Mouse (Mus musculus): Measurements from ENCODE around the gene Map2k5. TPM values are rescaled to one million over a fixed set of nuclear protein-coding genes. Genes with fewer than 3 reads are reported as not detected.

Map2k5 gene
- polyA plus RNA-seq (2014; fragmentation: Nextera tagmentation; extraction: Ambion mirVana): 26.8 and 30.7 TPM in 2 replicates

GRCm38 (mm10) chr9:63377270-63378142 lies at the start of gene Map2k5:
Map2k5 (minus strand) TSS chr9:63377902.
- Histone ChIP-seq H3K4me2 (peak within 1 kb of the TSS; percentile 82), H3K4me3 (ENCODE audit: low read depth, low read length) (peak within 1 kb of the TSS; percentile 83), H3K27me3 (ENCODE audit: control insufficient read depth, insufficient read depth, low read length) (no peaks in the 10 kb centered on the region), H3K9me3 (replicated peaks; ENCODE audit: control insufficient read depth, low read length) (no peaks in the 10 kb centered on the region), H3K27ac (ENCODE audit: low read depth, low read length) (peak within 1 kb of the TSS; percentile 90), H3K4me1 (ENCODE audit: control insufficient read depth, insufficient read depth, low read length) (peaks cover 34% of the 10 kb centered on the region), H3K9ac (ENCODE audit: low read depth, low read length) (peak within 1 kb of the TSS; percentile 93), H3K36me3 (ENCODE audit: control insufficient read depth, insufficient read depth, low read length) (no peaks in the 10 kb centered on the region)
- WGBS (ENCODE audit: insufficient replicate concordance): 1% methylated on average over 58 of the region's 58 CpGs
- peak; percentile 85 for ATAC-seq (replicated peaks; ENCODE audit: insufficient number of reproducible peaks, low FRiP score, low TSS enrichment)

DNA sequence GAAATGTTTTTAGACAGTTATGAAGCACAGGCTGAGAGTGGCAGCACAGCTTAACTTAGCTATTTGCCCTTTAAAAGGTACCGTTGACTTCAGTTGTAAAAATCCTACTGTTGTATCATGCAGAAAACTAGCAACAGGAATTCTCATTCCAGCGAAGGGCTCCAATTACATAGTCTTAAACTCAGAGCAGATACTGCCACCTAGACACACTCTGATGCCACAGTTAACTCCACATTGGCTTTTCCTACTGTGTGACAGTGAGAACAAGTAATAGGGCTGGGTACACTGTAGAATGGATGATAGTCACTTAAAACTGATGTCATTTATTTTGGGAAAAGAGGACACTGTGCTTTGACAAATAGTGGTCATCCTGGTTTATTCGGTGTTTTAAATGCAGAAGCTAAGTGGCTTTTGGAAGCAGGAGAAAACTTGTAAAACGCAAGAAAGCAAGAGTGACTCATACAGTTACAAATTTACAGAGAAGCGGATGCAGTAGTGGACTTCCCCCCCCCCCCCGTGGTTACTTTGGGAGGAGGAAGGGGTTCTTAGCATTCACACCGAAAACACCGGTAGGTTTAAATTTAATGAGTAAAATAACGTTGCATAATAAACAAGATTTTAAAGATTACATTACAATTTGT lies 43.5 kb upstream of the Map2k5 start:
- ATAC-seq (replicated peaks; ENCODE audit: insufficient number of reproducible peaks, low FRiP score, low TSS enrichment): no peak
- 63% methylated on average over 9 of the region's 9 CpGs for WGBS (ENCODE audit: insufficient replicate concordance)
- no peak overlapping the region for H3K4me3 ChIP-seq (ENCODE audit: low read depth, low read length)
- H3K9me3 ChIP-seq (replicated peaks; ENCODE audit: control insufficient read depth, low read length): no peaks in the 10 kb centered on the region
- no peak overlapping the region for H3K27ac ChIP-seq (ENCODE audit: low read depth, low read length)
- no peak overlapping the region for H3K9ac ChIP-seq (ENCODE audit: low read depth, low read length)
- no peak overlapping the region for H3K4me2 ChIP-seq
- no peaks in the 10 kb centered on the region for H3K36me3 ChIP-seq (ENCODE audit: control insufficient read depth, insufficient read depth, low read length)
- no peaks in the 10 kb centered on the region for H3K27me3 ChIP-seq (ENCODE audit: control insufficient read depth, insufficient read depth, low read length)
- H3K4me1 ChIP-seq (ENCODE audit: control insufficient read depth, insufficient read depth, low read length): no peaks in the 10 kb centered on the region

GRCm38 (mm10) chr9:63420396-63420795 lies 42.7 kb upstream of the Map2k5 start:
- H3K27ac ChIP-seq (ENCODE audit: low read depth, low read length): no peak overlapping the region
- H3K4me2 ChIP-seq: no peak overlapping the region
- no peaks in the 10 kb centered on the region for H3K27me3 ChIP-seq (ENCODE audit: control insufficient read depth, insufficient read depth, low read length)
- no peaks in the 10 kb centered on the region for H3K36me3 ChIP-seq (ENCODE audit: control insufficient read depth, insufficient read depth, low read length)
- no peak overlapping the region for H3K4me3 ChIP-seq (ENCODE audit: low read depth, low read length)
- H3K9me3 ChIP-seq (replicated peaks; ENCODE audit: control insufficient read depth, low read length): no peaks in the 10 kb centered on the region
- H3K9ac ChIP-seq (ENCODE audit: low read depth, low read length): no peak overlapping the region
- no peak for ATAC-seq (replicated peaks; ENCODE audit: insufficient number of reproducible peaks, low FRiP score, low TSS enrichment)
- H3K4me1 ChIP-seq (ENCODE audit: control insufficient read depth, insufficient read depth, low read length): no peaks in the 10 kb centered on the region
- 60% methylated on average over 6 of the region's 6 CpGs for whole genome bisulfite sequencing (ENCODE audit: insufficient replicate concordance)

- Histone ChIP-seq H3K27me3 (ENCODE audit: control insufficient read depth, insufficient read depth, low read length) (no peaks in the 10 kb centered on the region), H3K9me3 (replicated peaks; ENCODE audit: control insufficient read depth, low read length) (no peaks in the 10 kb centered on the region), H3K4me3 (ENCODE audit: low read depth, low read length) (no peak overlapping the region), H3K9ac (ENCODE audit: low read depth, low read length) (no peak overlapping the region), H3K27ac (ENCODE audit: low read depth, low read length) (no peak overlapping the region), H3K36me3 (ENCODE audit: control insufficient read depth, insufficient read depth, low read length) (no peaks in the 10 kb centered on the region), H3K4me1 (ENCODE audit: control insufficient read depth, insufficient read depth, low read length) (peaks cover 9% of the 10 kb centered on the region), H3K4me2 (no peak overlapping the region)
- no peak for ATAC-seq (replicated peaks; ENCODE audit: insufficient number of reproducible peaks, low FRiP score, low TSS enrichment)
- 83% methylated on average over 1 of the region's 1 CpGs for WGBS (ENCODE audit: insufficient replicate concordance)
Observed at GRCm38 (mm10) chr9:63400176-63400575, 22.5 kb upstream of the Map2k5 start.

DNA sequence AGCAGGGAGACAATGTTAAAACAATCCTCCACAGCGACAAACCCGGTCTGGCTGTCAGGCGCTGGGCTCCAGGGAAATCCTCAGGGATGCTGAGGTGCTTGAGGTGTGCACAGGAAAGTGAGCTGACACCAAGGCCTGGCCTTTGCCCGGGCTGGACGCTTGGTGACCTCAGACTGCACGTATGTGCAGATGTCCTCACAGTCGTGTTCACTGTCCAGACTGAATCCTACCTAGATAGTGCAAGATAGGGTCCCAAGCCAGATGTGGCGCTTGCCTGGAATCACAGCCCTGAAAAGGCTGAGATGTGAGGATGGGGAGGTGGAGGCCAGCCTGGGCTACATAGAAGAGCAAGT lies 21.7 kb upstream of the Map2k5 start:
- peak overlapping the region; percentile 68 for H3K4me2 ChIP-seq
- no peaks in the 10 kb centered on the region for H3K27me3 ChIP-seq (ENCODE audit: control insufficient read depth, insufficient read depth, low read length)
- H3K9ac ChIP-seq (ENCODE audit: low read depth, low read length): peak overlapping the region; percentile 89
- WGBS (ENCODE audit: insufficient replicate concordance): 2% methylated on average over 8 of the region's 8 CpGs
- peak overlapping the region; percentile 57; the same call in 1 of the 2 replicates for H3K27ac ChIP-seq (ENCODE audit: low read depth, low read length)
- H3K4me3 ChIP-seq (ENCODE audit: low read depth, low read length): peak overlapping the region; percentile 70
- H3K36me3 ChIP-seq (ENCODE audit: control insufficient read depth, insufficient read depth, low read length): no peaks in the 10 kb centered on the region
- ATAC-seq (replicated peaks; ENCODE audit: insufficient number of reproducible peaks, low FRiP score, low TSS enrichment): peak; percentile 23; the same call in 1 of the 2 replicates
- peaks cover 9% of the 10 kb centered on the region for H3K4me1 ChIP-seq (ENCODE audit: control insufficient read depth, insufficient read depth, low read length)
- H3K9me3 ChIP-seq (replicated peaks; ENCODE audit: control insufficient read depth, low read length): no peaks in the 10 kb centered on the region

- ATAC-seq (replicated peaks; ENCODE audit: insufficient number of reproducible peaks, low FRiP score, low TSS enrichment): peak; percentile 98
- no peaks in the 10 kb centered on the region for H3K36me3 ChIP-seq (ENCODE audit: control insufficient read depth, insufficient read depth, low read length)
- no peaks in the 10 kb centered on the region for H3K9me3 ChIP-seq (replicated peaks; ENCODE audit: control insufficient read depth, low read length)
- no peaks in the 10 kb centered on the region for H3K27me3 ChIP-seq (ENCODE audit: control insufficient read depth, insufficient read depth, low read length)
- H3K9ac ChIP-seq (ENCODE audit: low read depth, low read length): peak within 1 kb of the TSS; percentile 89
- peak within 1 kb of the TSS; percentile 68 for H3K4me2 ChIP-seq
- under 1% methylated on average over 69 of the region's 74 CpGs for WGBS (ENCODE audit: insufficient replicate concordance)
- H3K27ac ChIP-seq (ENCODE audit: low read depth, low read length): peak within 1 kb of the TSS; percentile 96
- peaks cover 9% of the 10 kb centered on the region for H3K4me1 ChIP-seq (ENCODE audit: control insufficient read depth, insufficient read depth, low read length)
- peak within 1 kb of the TSS; percentile 70 for H3K4me3 ChIP-seq (ENCODE audit: low read depth, low read length)
Observed at GRCm38 (mm10) chr9:63398611-63399462, 21.1 kb upstream of the Map2k5 start, which contains the start of gene 2300009A05Rik. 2300009A05Rik (minus strand) TSS chr9:63399246.

GRCm38 (mm10) chr9:63395612-63396011 lies 17.9 kb upstream of the Map2k5 start:
- Histone ChIP-seq H3K4me3 (ENCODE audit: low read depth, low read length) (no peak overlapping the region), H3K27ac (ENCODE audit: low read depth, low read length) (no peak overlapping the region), H3K36me3 (ENCODE audit: control insufficient read depth, insufficient read depth, low read length) (no peaks in the 10 kb centered on the region), H3K9ac (ENCODE audit: low read depth, low read length) (no peak overlapping the region), H3K27me3 (ENCODE audit: control insufficient read depth, insufficient read depth, low read length) (no peaks in the 10 kb centered on the region), H3K4me1 (ENCODE audit: control insufficient read depth, insufficient read depth, low read length) (peaks cover 9% of the 10 kb centered on the region), H3K9me3 (replicated peaks; ENCODE audit: control insufficient read depth, low read length) (no peaks in the 10 kb centered on the region), H3K4me2 (no peak overlapping the region)
- ATAC-seq (replicated peaks; ENCODE audit: insufficient number of reproducible peaks, low FRiP score, low TSS enrichment): no peak
- WGBS (ENCODE audit: insufficient replicate concordance): 65% methylated on average over 7 of the region's 7 CpGs

DNA sequence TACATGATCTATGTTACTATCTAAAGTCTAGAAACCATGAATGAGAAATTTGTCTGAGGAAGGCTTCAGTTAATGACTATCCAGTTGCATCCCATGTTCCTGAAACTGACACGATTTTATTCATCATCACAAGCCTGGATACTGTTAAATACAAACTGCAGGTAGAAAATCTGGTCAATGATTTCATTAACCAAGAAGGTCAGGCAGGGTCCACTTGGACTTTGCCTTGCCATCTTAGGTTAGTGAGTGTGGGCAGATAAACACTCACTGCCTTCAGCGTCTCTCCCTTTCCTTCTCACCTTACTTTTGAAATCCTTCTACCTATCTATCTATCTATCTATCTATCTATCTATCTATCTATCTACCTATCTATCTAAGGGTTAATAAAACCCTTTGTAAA lies 13.6 kb upstream of the Map2k5 start:
- ATAC-seq (replicated peaks; ENCODE audit: insufficient number of reproducible peaks, low FRiP score, low TSS enrichment): no peak
- WGBS (ENCODE audit: insufficient replicate concordance): 66% methylated on average over 2 of the region's 2 CpGs
- no peak overlapping the region for H3K9ac ChIP-seq (ENCODE audit: low read depth, low read length)

More for the DNA sequence above, 13.6 kb upstream of the Map2k5 start:
- H3K27ac ChIP-seq (ENCODE audit: low read depth, low read length): no peak overlapping the region
- no peaks in the 10 kb centered on the region for H3K27me3 ChIP-seq (ENCODE audit: control insufficient read depth, insufficient read depth, low read length)
- no peaks in the 10 kb centered on the region for H3K36me3 ChIP-seq (ENCODE audit: control insufficient read depth, insufficient read depth, low read length)
- peaks cover 4% of the 10 kb centered on the region for H3K4me1 ChIP-seq (ENCODE audit: control insufficient read depth, insufficient read depth, low read length)
- H3K4me2 ChIP-seq: no peak overlapping the region
- no peaks in the 10 kb centered on the region for H3K9me3 ChIP-seq (replicated peaks; ENCODE audit: control insufficient read depth, low read length)
- H3K4me3 ChIP-seq (ENCODE audit: low read depth, low read length): no peak overlapping the region
